Mouse (Mus musculus): Measurements from ENCODE around the gene Nr2f2. TPM values are rescaled to one million over a fixed set of nuclear protein-coding genes. Genes with fewer than 3 reads are reported as not detected.

The Nr2f2 gene
- polyA plus RNA-seq, 1 experiment from 2014 or later, result 203 TPM

GRCm38 (mm10) chr7:70346010-70346536, 20.5 kb downstream of the Nr2f2 start:
- Histone ChIP-seq H3K9ac (ENCODE audit: low read depth, low read length) (peak overlapping the region; percentile 96), H3K9me3 (replicated peaks; ENCODE audit: low read length) (no peaks in the 10 kb centered on the region), H3K36me3 (ENCODE audit: insufficient read depth, low read length) (0 out of 2 replicates have a peak, but pooled peaks cover 7% of the 10 kb centered on the region), H3K4me1 (replicated peaks; ENCODE audit: insufficient read depth, low read length) (peaks cover 36% of the 10 kb centered on the region), H3K27ac (peak overlapping the region; percentile 96), H3K4me2 (ENCODE audit: low read length) (peak overlapping the region; percentile 93), H3K27me3 (ENCODE audit: insufficient read depth, low read length) (no peaks in the 10 kb centered on the region), H3K4me3 (replicated peaks; ENCODE audit: low read depth, low read length) (peak overlapping the region; percentile 30)
- ATAC-seq (replicated peaks; ENCODE audit: low FRiP score, low read depth) (peak; percentile 76), DNase-seq (ENCODE audit: low spot score) (peak; percentile 93)
- WGBS, result under 1% methylated on average over 34 of the region's 35 CpGs
- peak; percentile 59 for TF ChIP-seq CTCF (IDR thresholded peaks at IDR 0.05; ENCODE audit: low read depth)

- H3K4me1 ChIP-seq (replicated peaks; ENCODE audit: insufficient read depth, low read length), result peaks cover 24% of the 10 kb centered on the region
- 32% methylated on average over 5 of the region's 5 CpGs for WGBS
- TF ChIP-seq CTCF (IDR thresholded peaks at IDR 0.05; ENCODE audit: low read depth), result no peak
These were observed 23.1 kb downstream of the Nr2f2 start for GRCm38 (mm10) chr7:70343426-70343825.

GRCm38 (mm10) chr7:70342771-70343170, 23.8 kb downstream of the Nr2f2 start:
- peak overlapping the region; percentile 13; the same call in 1 of the 2 replicates for H3K4me2 ChIP-seq (ENCODE audit: low read length)
- no peak overlapping the region for H3K9ac ChIP-seq (ENCODE audit: low read depth, low read length)
- H3K27ac ChIP-seq, result peak overlapping the region; percentile 57
- peaks cover 26% of the 10 kb centered on the region for H3K4me1 ChIP-seq (replicated peaks; ENCODE audit: insufficient read depth, low read length)
- DNase-seq (ENCODE audit: low spot score), result peak; percentile 79
- 31% methylated on average over 8 of the region's 8 CpGs for WGBS
- H3K27me3 ChIP-seq (ENCODE audit: insufficient read depth, low read length), result no peaks in the 10 kb centered on the region
- no peak overlapping the region for H3K4me3 ChIP-seq (replicated peaks; ENCODE audit: low read depth, low read length)
- no peak for TF ChIP-seq CTCF (IDR thresholded peaks at IDR 0.05; ENCODE audit: low read depth)
- H3K36me3 ChIP-seq (ENCODE audit: insufficient read depth, low read length), result 0 out of 2 replicates have a peak, but pooled peaks cover 4% of the 10 kb centered on the region
- H3K9me3 ChIP-seq (replicated peaks; ENCODE audit: low read length), result no peaks in the 10 kb centered on the region
- no peak for ATAC-seq (replicated peaks; ENCODE audit: low FRiP score, low read depth)

More at GRCm38 (mm10) chr7:70343426-70343825, 23.1 kb downstream of the Nr2f2 start:
- Histone ChIP-seq H3K36me3 (ENCODE audit: insufficient read depth, low read length) (0 out of 2 replicates have a peak, but pooled peaks cover 7% of the 10 kb centered on the region), H3K9me3 (replicated peaks; ENCODE audit: low read length) (no peaks in the 10 kb centered on the region), H3K27me3 (ENCODE audit: insufficient read depth, low read length) (no peaks in the 10 kb centered on the region), H3K4me3 (replicated peaks; ENCODE audit: low read depth, low read length) (no peak overlapping the region), H3K27ac (peak overlapping the region; percentile 57), H3K9ac (ENCODE audit: low read depth, low read length) (no peak overlapping the region), H3K4me2 (ENCODE audit: low read length) (no peak overlapping the region)
- DNase-seq (ENCODE audit: low spot score) (peak; percentile 43), ATAC-seq (replicated peaks; ENCODE audit: low FRiP score, low read depth) (no peak)

- WGBS, result 46% methylated on average over 2 of the region's 2 CpGs
- DNase-seq (ENCODE audit: low spot score), result peak; percentile 27
- no peak for ATAC-seq (replicated peaks; ENCODE audit: low FRiP score, low read depth)
- H3K36me3 ChIP-seq (ENCODE audit: insufficient read depth, low read length), result 0 out of 2 replicates have a peak, but pooled peaks cover 4% of the 10 kb centered on the region
- H3K9ac ChIP-seq (ENCODE audit: low read depth, low read length), result no peak overlapping the region
- H3K4me2 ChIP-seq (ENCODE audit: low read length), result no peak overlapping the region
- no peaks in the 10 kb centered on the region for H3K27me3 ChIP-seq (ENCODE audit: insufficient read depth, low read length)
- H3K27ac ChIP-seq, result no peak overlapping the region
- H3K4me3 ChIP-seq (replicated peaks; ENCODE audit: low read depth, low read length), result no peak overlapping the region
- peaks cover 31% of the 10 kb centered on the region for H3K4me1 ChIP-seq (replicated peaks; ENCODE audit: insufficient read depth, low read length)
- no peak for TF ChIP-seq CTCF (IDR thresholded peaks at IDR 0.05; ENCODE audit: low read depth)
- H3K9me3 ChIP-seq (replicated peaks; ENCODE audit: low read length), result no peaks in the 10 kb centered on the region
These were observed 24.5 kb downstream of the Nr2f2 start for GRCm38 (mm10) chr7:70342076-70342475.

- Histone ChIP-seq H3K4me2 (ENCODE audit: low read length) (no peak overlapping the region), H3K9ac (ENCODE audit: low read depth, low read length) (no peak overlapping the region), H3K4me3 (replicated peaks; ENCODE audit: low read depth, low read length) (no peak overlapping the region), H3K4me1 (replicated peaks; ENCODE audit: insufficient read depth, low read length) (peaks cover 25% of the 10 kb centered on the region; the same call in 1 of the 2 replicates), H3K27me3 (ENCODE audit: insufficient read depth, low read length) (no peaks in the 10 kb centered on the region), H3K27ac (no peak overlapping the region), H3K36me3 (ENCODE audit: insufficient read depth, low read length) (0 out of 2 replicates have a peak, but pooled peaks cover 4% of the 10 kb centered on the region), H3K9me3 (replicated peaks; ENCODE audit: low read length) (no peaks in the 10 kb centered on the region)
- DNase-seq (ENCODE audit: low spot score), result no peak
- no peak for TF ChIP-seq CTCF (IDR thresholded peaks at IDR 0.05; ENCODE audit: low read depth)
- WGBS, result 57% methylated on average over 12 of the region's 12 CpGs
- no peak for ATAC-seq (replicated peaks; ENCODE audit: low FRiP score, low read depth)
These were observed 26.4 kb downstream of the Nr2f2 start for GRCm38 (mm10) chr7:70339998-70340630.

GRCm38 (mm10) chr7:70338265-70338640, 28.3 kb downstream of the Nr2f2 start:
- H3K4me2 ChIP-seq (ENCODE audit: low read length), result peak overlapping the region; percentile 68
- 0 out of 2 replicates have a peak overlapping the region, but pooled peaks have one; percentile 59 for H3K9ac ChIP-seq (ENCODE audit: low read depth, low read length)
- H3K27me3 ChIP-seq (ENCODE audit: insufficient read depth, low read length), result no peaks in the 10 kb centered on the region
- H3K36me3 ChIP-seq (ENCODE audit: insufficient read depth, low read length), result no peaks in the 10 kb centered on the region
- DNase-seq (ENCODE audit: low spot score) (no peak), ATAC-seq (replicated peaks; ENCODE audit: low FRiP score, low read depth) (no peak)
- peaks cover 19% of the 10 kb centered on the region; the same call in 1 of the 2 replicates for H3K4me1 ChIP-seq (replicated peaks; ENCODE audit: insufficient read depth, low read length)
- WGBS, result 26% methylated on average over 7 of the region's 7 CpGs
- peak overlapping the region; percentile 47; the same call in 1 of the 2 replicates for H3K27ac ChIP-seq
- H3K9me3 ChIP-seq (replicated peaks; ENCODE audit: low read length), result no peaks in the 10 kb centered on the region
- TF ChIP-seq CTCF (IDR thresholded peaks at IDR 0.05; ENCODE audit: low read depth), result no peak
- no peak overlapping the region for H3K4me3 ChIP-seq (replicated peaks; ENCODE audit: low read depth, low read length)

Measured in kidney, postnatal 0 days (tissue).